Mouse (Mus musculus) ES-E14 (cell line): ENCODE measurements around the gene Slco2a1. TPM values are rescaled to one million over a fixed set of nuclear protein-coding genes. Genes with fewer than 3 reads are reported as not detected.

ENCODE experiments used
- DNase-seq: peaks from one replicate; pipeline ENCODE4 v3.0.0-alpha.2; 2013; ENCODE audit warnings: low read depth, low spot score
- H3K27ac ChIP-seq: 2 replicates; pipeline ENCODE4 v1.5.1; 2012; ENCODE audit warnings: low read depth, mild to moderate bottlenecking, low read length, moderate library complexity, mixed read lengths; ENCODE audit not compliant: poor library complexity, insufficient read depth, severe bottlenecking
- H3K36me3 ChIP-seq: 2 replicates; pipeline ENCODE4 v1.6.1; 2012; ENCODE audit warnings: mild to moderate bottlenecking, low read length, moderate library complexity, mixed read lengths; ENCODE audit not compliant: control insufficient read depth, poor library complexity, insufficient read depth, severe bottlenecking
- H3K4me1 ChIP-seq, 2 experiments: fragments of 150-350 bp in 1 of 2; sonication (generic) in 1 of 2; 2 replicates each; pipeline ENCODE4 v1.6.1; 2012; ENCODE audit warnings: low read length in 2 of 2, mild to moderate bottlenecking in 1 of 2, mixed read lengths in 1 of 2; ENCODE audit not compliant: control insufficient read depth in 2 of 2, insufficient read depth in 2 of 2, poor library complexity in 1 of 2
- H3K4me3 ChIP-seq, 2 experiments: fragments of 150-350 bp in 1 of 2; sonication (generic) in 1 of 2; 2 replicates each; pipeline ENCODE4 v1.5.1; 2012; ENCODE audit warnings: low read length in 2 of 2, low read depth in 1 of 2, mild to moderate bottlenecking in 1 of 2, mixed read lengths in 1 of 2; ENCODE audit not compliant: insufficient read depth in 1 of 2, poor library complexity in 1 of 2, severe bottlenecking in 1 of 2
- H3K9ac ChIP-seq: 2 replicates; pipeline ENCODE4 v1.6.1; 2012; ENCODE audit warnings: low read depth, mild to moderate bottlenecking, low read length, mixed read lengths; ENCODE audit not compliant: poor library complexity, insufficient read depth, severe bottlenecking
- H3K9me3 ChIP-seq: fragments of 150-350 bp; sonication (generic); 2 replicates; pipeline ENCODE4 v1.6.1; 2012; ENCODE audit warnings: low read depth, mild to moderate bottlenecking, low read length; ENCODE audit not compliant: control insufficient read depth, insufficient read depth
- CHD2 ChIP-seq: IDR thresholded peaks from 2 replicates; pipeline ENCODE4 v1.6.1; 2014; ENCODE audit warnings: mild to moderate bottlenecking, low read depth, low read length, inconsistent platforms
- HCFC1 ChIP-seq: IDR thresholded peaks from 2 replicates; pipeline ENCODE4 v1.6.1; 2012; ENCODE audit warnings: low read length, inconsistent platforms, borderline replicate concordance; ENCODE audit not compliant: insufficient read depth
- MAFK ChIP-seq: IDR thresholded peaks from 2 replicates; pipeline ENCODE4 v1.6.1; 2014; ENCODE audit warnings: mild to moderate bottlenecking, low read depth, low read length, inconsistent platforms; ENCODE audit not compliant: insufficient read depth
- ZC3H11A ChIP-seq: IDR thresholded peaks from 2 replicates; pipeline ENCODE4 v1.6.1; 2012; ENCODE audit warnings: low read depth, mild to moderate bottlenecking, inconsistent platforms, low read length, borderline replicate concordance
- ZNF384 ChIP-seq: IDR thresholded peaks from 2 replicates; pipeline ENCODE4 v1.6.1; 2012; ENCODE audit warnings: low read depth, low read length, inconsistent platforms
- in situ Hi-C, 2 experiments: fragments of 600-800 bp; cut with MboI; formaldehyde crosslinking; loops; one replicate each; pipeline ENCODE4 v1.15.1; 2025; ENCODE audit warnings: low sequenced_read_pairs in 2 of 2, inconsistent platforms in 1 of 2; ENCODE audit not compliant: unreplicated experiment in 2 of 2
- total RNA-seq: library from RNA; depleted of rRNA; stranded (reverse); fragments of 300-350 nt; gene quantifications from 2 replicates; pipeline ENCODE4 v1.2.3, GENCODE M21; 2012

The Slco2a1 gene
- total RNA-seq, 1 experiment: 2.2 TPM

GRCm38 (mm10) chr9:102975887-102976286 lies 12.6 kb upstream of the Slco2a1 start:
- no peaks in the 10 kb centered on the region for H3K9me3 ChIP-seq

DNA sequence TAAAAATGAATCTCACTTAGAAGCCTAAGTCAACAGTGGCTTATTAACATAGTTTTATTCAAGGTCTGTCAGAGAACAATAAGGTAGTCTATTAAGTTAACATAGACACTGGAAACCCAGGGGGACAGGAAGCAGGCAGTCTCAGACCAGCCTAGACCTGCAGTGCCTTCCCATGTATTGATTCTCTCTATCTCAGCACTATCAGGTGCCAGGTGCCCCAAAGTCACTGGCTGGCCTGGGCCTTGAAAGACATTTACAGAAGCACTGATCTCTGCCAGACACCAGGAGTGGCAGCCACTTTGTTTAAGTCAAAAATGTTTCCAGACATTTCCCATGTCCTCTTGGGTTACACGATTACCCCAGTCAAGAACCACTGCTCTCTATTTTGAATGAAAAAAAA lies 11.4 kb upstream of the Slco2a1 start:
- no peak overlapping the region for H3K9ac ChIP-seq
- H3K4me1 ChIP-seq: no peaks in the 10 kb centered on the region

More at GRCm38 (mm10) chr9:102975887-102976286, 12.6 kb upstream of the Slco2a1 start:
- TF ChIP-seq HCFC1: no peak
- TF ChIP-seq MAFK: no peak
- no peak for TF ChIP-seq ZNF384
- no peak for TF ChIP-seq ZC3H11A
- TF ChIP-seq CHD2: no peak
- DNase-seq: no peak
- Histone ChIP-seq H3K9ac (no peak overlapping the region), H3K36me3 (no peaks in the 10 kb centered on the region), H3K4me3 (no peak overlapping the region), H3K27ac (no peak overlapping the region), H3K4me1 (no peaks in the 10 kb centered on the region)
- in situ Hi-C loops: no loop called here

DNA sequence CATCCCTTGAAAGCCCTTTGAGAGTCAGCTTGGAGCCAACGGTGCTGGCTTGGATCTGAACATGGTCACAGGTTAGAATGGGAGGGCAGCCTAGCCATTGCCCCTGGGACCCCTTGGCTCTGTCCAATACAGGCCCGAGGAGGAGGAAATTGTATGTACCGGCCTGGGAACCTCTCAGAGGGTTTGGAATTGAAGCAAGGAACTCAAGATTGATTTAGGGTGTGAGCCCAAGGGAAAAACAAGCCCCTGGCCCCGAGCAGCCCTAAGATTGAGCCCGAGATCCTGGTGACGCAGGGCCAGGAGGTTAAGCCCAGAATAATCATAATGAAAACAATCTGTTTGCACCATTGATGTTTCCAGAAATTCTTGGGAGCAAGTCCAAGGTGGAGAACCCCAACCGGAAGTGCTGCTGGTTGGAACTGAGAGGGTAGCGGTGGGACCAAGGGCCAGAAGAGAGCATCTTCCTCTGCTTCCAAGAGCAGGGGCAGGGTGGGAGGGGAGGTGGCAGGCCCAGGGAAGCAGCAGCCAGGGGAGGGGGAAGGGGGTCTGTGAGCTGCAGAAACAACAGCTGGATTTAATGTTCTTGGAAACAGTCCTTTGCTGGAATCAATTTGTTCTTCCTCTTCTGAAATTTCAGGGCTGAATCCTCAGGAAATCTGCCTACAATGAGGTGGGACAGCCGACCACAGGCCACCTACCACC lies 10.6 kb upstream of the Slco2a1 start:
- Histone ChIP-seq H3K36me3 (no peaks in the 10 kb centered on the region), H3K4me3 (no peak overlapping the region), H3K9me3 (no peaks in the 10 kb centered on the region), H3K9ac (no peak overlapping the region), H3K4me1 (no peaks in the 10 kb centered on the region), H3K27ac (no peak overlapping the region)
- no peak for TF ChIP-seq MAFK
- no peak for DNase-seq
- in situ Hi-C loops: no loop called here

More for the DNA sequence above, 11.4 kb upstream of the Slco2a1 start:
- H3K9me3 ChIP-seq: no peaks in the 10 kb centered on the region
- no peak overlapping the region for H3K27ac ChIP-seq
- in situ Hi-C loops: no loop called here
- TF ChIP-seq CHD2 (no peak), ZC3H11A (no peak), HCFC1 (no peak), MAFK (no peak), ZNF384 (no peak)
- no peak for DNase-seq
- no peaks in the 10 kb centered on the region for H3K36me3 ChIP-seq
- H3K4me3 ChIP-seq: no peak overlapping the region

- Histone ChIP-seq H3K9ac (no peak overlapping the region), H3K27ac (no peak overlapping the region), H3K9me3 (no peaks in the 10 kb centered on the region), H3K36me3 (no peaks in the 10 kb centered on the region), H3K4me3 (no peak overlapping the region), H3K4me1 (no peaks in the 10 kb centered on the region)
- DNase-seq: no peak
- no peak for TF ChIP-seq CHD2
- no peak for TF ChIP-seq ZNF384
- no peak for TF ChIP-seq HCFC1
- TF ChIP-seq MAFK: no peak
- TF ChIP-seq ZC3H11A: no peak
- in situ Hi-C loops: no loop called here
Observed at GRCm38 (mm10) chr9:102979011-102979700, 9.4 kb upstream of the Slco2a1 start.
